Mouse (Mus musculus) kidney, adult 9 months (tissue): ENCODE data around the gene Tmprss11d.
"Not testable (repeated sequence)": the region's sequence is repeated elsewhere in the genome, so short reads cannot be mapped to it uniquely, and the experiment has no call there.

ENCODE experiments used
- DNase-seq: peaks from one replicate; pipeline ENCODE4 v3.0.0; 2022

Gene Tmprss11d

DNA sequence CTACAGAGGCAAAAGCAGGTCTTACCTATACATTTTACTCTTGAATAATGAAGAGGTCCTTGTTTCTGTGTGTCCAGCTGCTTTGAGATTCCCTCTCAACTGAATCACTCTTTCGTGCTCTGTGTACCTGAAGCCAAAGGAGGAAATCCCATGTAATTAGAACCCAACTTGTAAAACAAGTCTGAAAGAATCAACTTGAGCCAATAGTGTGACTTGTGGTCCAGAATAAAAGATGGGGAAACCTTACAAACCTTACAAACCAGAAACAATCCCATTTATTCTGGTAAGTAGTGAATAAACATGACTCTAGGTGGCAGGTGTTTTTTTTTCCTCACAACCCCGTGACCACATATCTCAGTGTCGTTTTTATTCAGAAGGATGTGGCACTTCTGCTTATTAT is at the start of gene Tmprss11d:
Gene Tmprss11d (minus strand): TSS at position 101 of the 400 bp plus-strand sequence.
- DNase-seq = no peak

DNA sequence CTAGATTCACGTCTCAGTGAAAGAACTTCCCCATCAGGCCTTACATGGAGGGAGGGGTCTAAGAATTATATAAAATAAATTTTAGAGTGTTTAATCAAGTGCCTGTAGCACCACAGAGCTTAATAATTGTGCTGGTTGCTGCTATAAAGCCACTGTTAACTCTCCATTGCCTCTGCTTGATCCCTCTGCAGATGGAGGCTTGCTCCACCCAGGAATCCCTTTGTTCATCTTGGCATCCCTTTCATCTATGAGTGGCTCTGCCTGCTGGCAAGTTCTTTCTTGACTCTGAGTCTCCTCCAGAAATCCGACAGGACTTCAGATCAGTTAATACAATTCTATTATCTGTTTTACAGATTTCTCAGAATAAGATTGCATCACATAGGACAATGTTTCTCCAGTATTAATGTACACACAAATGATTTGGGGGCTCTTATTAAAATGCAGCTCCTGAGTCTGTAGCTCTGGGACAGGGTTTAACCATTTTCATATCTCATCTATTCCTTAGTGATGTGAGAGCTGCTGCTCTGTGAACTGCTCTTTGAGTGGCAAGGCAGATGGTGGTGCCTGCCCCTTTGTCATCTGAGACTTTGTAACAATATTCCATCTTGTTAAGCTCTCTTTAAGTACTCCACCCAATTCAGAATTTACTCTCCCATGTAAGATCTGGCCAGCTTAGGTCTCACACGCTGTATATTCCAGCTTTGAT is 48.3 kb upstream of the Tmprss11d start:
- no peak for DNase-seq

DNA sequence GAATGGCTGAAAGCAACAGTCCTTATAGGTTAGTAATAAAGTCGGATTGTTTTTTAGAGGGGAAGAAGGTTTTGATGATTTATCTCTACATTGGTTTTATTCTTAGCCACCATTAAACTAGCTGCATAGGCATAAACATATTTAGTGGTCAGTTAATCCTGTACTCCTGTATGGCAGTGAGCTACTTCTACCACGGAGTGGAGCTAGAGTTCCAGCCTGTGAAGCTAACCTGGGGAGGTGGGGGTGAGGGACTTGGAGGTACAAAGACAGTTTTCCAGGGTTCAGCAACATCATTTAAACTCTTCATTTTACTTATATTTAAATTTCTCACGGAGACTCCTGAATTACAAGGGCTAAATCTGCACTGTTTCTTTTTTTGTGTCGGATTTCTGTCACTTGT is 46.3 kb upstream of the Tmprss11d start:
- DNase-seq = no peak

DNA sequence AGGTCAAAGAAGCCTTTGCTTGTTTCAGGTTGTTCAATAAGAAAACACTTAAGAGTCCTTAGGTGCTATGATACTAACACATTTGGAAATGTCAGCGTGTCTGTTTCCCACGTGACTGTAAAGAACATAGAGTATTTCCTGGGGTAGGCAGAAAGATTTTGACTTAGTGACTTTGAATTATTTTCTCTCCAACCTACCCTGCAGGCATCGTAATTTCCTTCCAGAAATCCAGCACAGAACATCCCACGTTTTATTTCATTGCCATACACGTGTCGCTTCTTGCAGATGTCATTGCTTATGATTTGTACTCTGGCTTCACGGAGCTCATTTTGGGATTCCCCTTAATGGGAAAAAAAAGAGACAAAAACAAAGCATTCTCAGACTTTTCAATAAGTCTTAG is 41.1 kb upstream of the Tmprss11d start:
- DNase-seq = no peak

DNA sequence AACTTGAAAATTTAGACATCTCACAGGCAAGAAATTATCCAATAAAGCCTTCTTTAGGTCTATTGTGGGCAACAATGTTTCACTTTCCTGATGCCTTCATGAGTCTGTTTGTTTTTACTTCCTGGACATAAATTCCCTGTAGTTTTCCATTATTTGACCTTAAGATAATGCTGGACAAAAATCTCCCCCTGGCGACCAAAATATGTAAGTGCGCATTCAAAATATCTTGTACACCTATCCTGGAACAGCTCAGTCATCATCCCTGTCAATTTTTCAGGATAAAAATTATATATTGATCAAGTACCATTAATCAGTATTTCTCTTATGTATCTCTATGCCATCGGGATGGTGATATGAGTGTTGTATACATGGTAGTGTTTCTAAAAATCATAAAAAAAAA is 37.6 kb upstream of the Tmprss11d start:
- DNase-seq = peak; percentile 43

DNA sequence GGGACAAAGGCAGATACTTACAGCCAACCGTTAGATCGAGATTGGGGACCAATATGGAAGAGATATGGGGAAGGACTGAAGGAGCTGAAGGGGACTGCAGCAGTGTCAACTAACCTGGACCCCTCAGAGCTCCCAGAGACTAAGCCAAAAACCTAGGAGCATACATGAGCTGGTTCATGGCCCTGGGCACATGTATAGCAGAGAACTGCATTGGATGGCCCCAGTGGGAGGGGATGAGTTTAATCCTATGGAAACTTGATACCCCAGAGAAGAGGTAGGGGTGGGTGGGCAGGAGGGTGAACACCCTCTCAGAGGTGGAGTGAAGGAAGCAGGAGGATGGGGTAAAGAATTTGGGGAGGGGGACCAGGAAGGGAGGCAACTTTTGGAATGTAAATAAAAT is 34.7 kb upstream of the Tmprss11d start:
- DNase-seq = no peak

DNA sequence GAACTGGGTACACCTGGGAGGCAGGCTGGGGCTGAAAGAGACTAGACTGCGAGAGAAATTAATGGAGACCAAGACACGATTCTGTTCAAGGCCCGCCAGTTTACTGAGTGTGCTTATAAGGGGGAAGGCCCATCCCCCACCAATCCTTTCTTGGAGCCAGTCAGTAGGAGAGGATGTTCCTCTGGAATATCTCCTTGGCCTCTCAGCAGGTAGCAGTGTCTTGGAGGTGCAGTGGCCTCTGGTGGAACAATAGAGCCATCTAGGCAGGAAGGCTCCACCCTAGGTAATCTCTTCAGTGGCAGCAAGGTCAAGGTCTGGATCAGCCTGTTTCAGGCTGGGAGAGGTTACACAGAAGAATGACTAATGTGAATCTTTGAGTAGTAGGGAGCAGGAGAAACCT is 34.0 kb upstream of the Tmprss11d start:
- no peak for DNase-seq

DNA sequence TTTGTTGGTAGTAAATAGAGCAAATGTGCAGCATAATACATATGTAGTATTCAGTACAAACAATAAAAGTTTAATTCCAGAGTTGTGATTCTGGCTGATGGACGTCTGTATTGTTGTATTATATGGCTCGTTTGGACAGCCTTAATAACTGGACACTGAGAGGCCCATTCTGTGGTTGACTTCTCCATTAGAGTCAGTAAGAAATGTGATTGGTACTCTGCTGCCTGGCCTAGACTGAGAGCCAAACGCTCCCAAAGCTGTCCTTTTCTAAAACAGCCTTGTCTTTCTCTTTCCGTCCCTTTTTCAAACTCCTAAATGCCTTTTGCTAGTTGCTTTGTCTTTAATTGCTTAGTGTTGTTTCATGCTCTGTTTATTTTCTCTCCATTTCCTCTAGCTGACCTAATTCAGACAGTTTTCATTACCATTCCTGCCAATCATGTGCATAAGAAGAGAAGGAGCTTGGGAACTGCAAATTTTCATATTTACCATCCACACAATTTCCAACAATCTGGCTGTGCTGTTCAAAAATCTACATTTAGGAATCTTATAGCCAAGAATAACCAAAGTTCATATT is 13.7 kb downstream of the Tmprss11d start:
- DNase-seq = no peak

DNA sequence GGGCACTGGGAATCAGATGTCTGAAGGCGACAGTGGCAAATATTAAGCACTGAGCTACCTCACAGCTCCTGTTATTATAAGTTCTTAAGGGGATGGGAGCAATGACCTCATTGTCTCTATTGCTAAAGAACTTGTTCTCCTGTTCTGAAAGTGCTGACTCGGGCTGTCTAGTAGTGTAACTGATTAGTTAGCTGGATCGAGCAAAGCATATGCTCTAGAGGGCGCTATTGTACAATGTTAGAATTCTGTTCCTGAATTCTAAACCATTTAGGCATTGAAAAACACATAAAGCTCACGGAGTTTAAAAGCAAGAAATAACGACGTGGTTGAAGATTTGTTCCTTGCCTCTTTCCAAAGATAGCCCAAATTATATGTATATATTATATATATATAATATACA is 20.3 kb downstream of the Tmprss11d start:
- peak; percentile 63 for DNase-seq

DNA sequence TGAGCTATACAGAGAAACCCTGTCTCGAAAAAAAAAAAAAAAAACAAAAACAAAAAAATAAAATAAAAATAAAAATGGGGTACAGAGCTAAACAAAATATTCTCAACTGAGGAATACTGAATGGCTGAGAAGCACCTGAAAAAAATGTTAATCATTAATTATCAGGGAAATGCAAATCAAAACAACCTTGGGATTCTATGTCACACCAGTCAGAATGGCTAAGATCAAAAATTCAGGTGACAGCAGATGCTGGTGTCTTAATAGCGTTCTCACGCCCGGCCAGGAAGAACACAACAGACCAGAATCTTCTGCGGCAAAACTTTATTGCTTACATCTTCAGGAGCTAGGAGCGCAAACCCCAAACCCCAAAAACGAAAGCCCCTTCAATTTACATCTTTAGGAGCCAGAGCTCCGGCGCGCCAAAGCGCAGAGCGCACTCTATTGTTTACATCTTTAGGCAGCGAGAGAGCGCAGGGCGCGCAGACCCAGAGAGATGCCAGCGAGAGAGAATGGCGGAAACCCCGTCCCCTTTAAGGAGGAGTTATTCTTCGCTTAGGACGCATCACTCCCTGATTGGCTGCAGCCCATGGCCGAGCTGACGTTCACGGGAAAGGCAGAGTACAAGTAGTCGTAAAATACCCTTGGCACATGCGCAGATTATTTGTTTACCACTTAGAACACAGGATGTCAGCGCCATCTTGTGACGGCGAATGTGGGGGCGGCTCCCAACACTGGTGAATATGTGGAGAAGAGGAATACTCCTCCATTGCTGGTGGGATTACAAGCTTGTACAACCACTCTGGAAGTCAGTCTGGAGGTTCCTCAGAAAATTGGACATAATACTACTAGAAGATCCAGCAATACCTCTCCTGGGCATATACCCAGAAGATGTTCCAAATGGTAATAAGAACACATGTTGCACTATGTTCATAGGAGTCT is 54.9 kb downstream of the Tmprss11d start:
- DNase-seq = not testable (repeated sequence)

DNA sequence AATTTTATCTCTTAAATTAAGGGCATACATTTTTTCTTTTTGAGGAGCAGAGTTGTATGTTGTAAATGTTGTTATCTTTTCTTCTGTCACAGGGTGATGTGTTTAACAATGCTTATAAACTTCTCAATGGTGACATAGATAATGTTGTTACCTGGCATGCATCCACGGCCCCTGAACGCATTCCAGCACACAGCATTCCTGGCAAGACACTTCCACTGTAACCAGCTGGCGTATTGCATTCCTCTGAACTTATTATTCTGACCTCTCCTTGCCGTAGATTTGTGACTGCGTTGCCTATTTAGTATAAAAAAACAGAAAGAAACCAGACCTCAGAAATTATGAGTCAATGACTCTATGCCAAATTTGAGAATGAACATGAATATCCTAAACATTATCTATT is 67.1 kb downstream of the Tmprss11d start:
- no peak for DNase-seq

DNA sequence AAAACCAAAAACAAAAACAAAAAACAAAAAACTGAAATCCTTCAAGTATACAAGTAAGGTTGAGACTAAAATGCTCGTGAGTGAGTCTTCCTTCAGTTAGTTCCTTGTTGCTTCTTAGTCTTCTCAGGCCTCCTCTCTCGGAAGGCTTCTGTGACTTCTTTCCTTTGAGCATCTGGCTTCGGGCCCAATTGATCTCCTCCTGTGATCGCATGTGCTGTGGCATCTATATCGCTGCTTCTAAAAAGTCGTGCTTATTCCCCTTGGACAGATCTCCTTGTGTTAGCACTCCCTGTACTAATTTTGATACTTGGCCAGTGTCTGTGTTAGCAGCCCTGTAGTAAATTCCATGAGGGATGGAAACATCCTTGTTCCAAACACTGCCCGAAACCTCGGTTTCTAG is 69.3 kb downstream of the Tmprss11d start:
- DNase-seq = no peak

DNA sequence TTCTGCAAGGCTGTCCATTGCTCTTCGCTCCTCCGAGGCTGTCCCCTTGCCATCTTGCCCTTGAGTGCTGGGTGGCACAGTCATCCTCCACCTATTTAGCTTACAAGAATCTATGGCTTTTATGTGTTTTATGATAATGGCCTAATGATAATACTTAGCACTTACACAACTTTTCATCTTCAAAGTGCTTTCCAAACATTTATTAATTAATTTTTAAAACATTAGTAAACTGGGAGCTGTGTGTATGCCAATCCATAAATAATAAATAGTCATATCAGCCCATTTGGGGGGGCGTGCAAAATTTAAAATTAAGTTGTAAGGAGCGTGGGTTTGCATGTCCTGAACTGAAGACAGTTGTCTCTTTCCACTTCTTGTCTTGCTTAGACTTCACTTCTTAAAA is 84.0 kb downstream of the Tmprss11d start, which contains the start of gene Tmprss11c:
Gene Tmprss11c (minus strand): TSS at position 101 of the 400 bp plus-strand sequence.
- no peak for DNase-seq
